Mouse (Mus musculus) G1E (cell line): ENCODE results near the gene Ptprb. TPM values are rescaled to one million over a fixed set of nuclear protein-coding genes. Genes with fewer than 3 reads are reported as not detected.

Source experiments
- ATAC-seq: 2 replicates; pipeline ENCODE4 v1.8.0; 2016; ENCODE audit warnings: mild to moderate bottlenecking; ENCODE audit not compliant: insufficient number of reproducible peaks, poor library complexity, low FRiP score, severe bottlenecking; ENCODE audit errors: extremely low read depth
- DNase-seq: peaks from one replicate; pipeline ENCODE4 v3.0.0; 2012; ENCODE audit warnings: low spot score
- H3K27me3 ChIP-seq: 2 replicates; pipeline ENCODE4 v1.6.1; 2012; ENCODE audit warnings: mild to moderate bottlenecking, low read length, inconsistent platforms; ENCODE audit not compliant: insufficient read depth
- H3K36me3 ChIP-seq: replicated peaks from 2 replicates; pipeline ENCODE3; 2012; ENCODE audit warnings: mild to moderate bottlenecking, inconsistent platforms
- H3K4me1 ChIP-seq: 2 replicates; pipeline ENCODE4 v1.6.1; 2012; ENCODE audit warnings: low read depth, low read length, inconsistent platforms, mixed read lengths; ENCODE audit not compliant: insufficient read depth
- H3K4me3 ChIP-seq: 2 replicates; pipeline ENCODE4 v1.5.1; 2012; ENCODE audit warnings: low read depth, mild to moderate bottlenecking, inconsistent platforms, low read length, moderate library complexity, mixed read lengths
- H3K9me3 ChIP-seq: replicated peaks from 2 replicates; pipeline ENCODE4 v1.6.1; 2012; ENCODE audit warnings: inconsistent platforms
- CTCF ChIP-seq: IDR thresholded peaks from 2 replicates; pipeline ENCODE4 v1.5.1; 2012; ENCODE audit warnings: low read depth, low read length, inconsistent platforms, mixed read lengths
- GATA1 ChIP-seq: IDR thresholded peaks from 2 replicates; pipeline ENCODE4 v1.6.1; 2012; ENCODE audit warnings: borderline replicate concordance, low read length, inconsistent platforms, mixed read lengths
- GATA2 ChIP-seq: IDR thresholded peaks from 2 replicates; pipeline ENCODE4 v1.6.1; 2012; ENCODE audit warnings: low read depth, low read length, inconsistent platforms, borderline replicate concordance
- POLR2AphosphoS5 ChIP-seq: IDR thresholded peaks from 2 replicates; pipeline ENCODE4 v1.6.1; 2012; ENCODE audit warnings: low read depth, low read length, inconsistent platforms; ENCODE audit not compliant: insufficient replicate concordance
- TAL1 ChIP-seq: conservative IDR thresholded peaks from 2 replicates; pipeline ENCODE4 v1.6.1; 2012; ENCODE audit warnings: low read depth, low read length, inconsistent platforms, mixed read lengths
- polyA plus RNA-seq: library from polyadenylated mRNA; stranded (reverse); fragments of >175 nt; gene quantifications from 2 replicates; pipeline ENCODE4 v1.2.3, GENCODE M21; 2012
- total RNA-seq, 2 experiments: library from RNA; stranded (forward) in 1 of 2; stranded (reverse) in 1 of 2; fragments of 200-1000 nt in 1 of 2; fragments of >200 nt in 1 of 2; fragmentation: Nextera tagmentation in 1 of 2; gene quantifications; 2 replicates each; pipeline ENCODE4 v1.2.3; 2014 to 2017

Gene Ptprb
- total and polyA plus RNA-seq, 3 experiments, result 0.44 TPM; not detected in 2

GRCm38 (mm10) chr10:116267434-116267822 lies 7.9 kb upstream of the Ptprb start:
- no peak overlapping the region for H3K4me3 ChIP-seq
- H3K27me3 ChIP-seq, result no peaks in the 10 kb centered on the region
- no peak for DNase-seq
- no peaks in the 10 kb centered on the region for H3K36me3 ChIP-seq
- H3K4me1 ChIP-seq, result no peaks in the 10 kb centered on the region
- no peak for ATAC-seq
- H3K9me3 ChIP-seq, result peaks cover 50% of the 10 kb centered on the region
- TF ChIP-seq GATA1 (no peak), TAL1 (no peak), POLR2AphosphoS5 (no peak), GATA2 (no peak), CTCF (no peak)

DNA sequence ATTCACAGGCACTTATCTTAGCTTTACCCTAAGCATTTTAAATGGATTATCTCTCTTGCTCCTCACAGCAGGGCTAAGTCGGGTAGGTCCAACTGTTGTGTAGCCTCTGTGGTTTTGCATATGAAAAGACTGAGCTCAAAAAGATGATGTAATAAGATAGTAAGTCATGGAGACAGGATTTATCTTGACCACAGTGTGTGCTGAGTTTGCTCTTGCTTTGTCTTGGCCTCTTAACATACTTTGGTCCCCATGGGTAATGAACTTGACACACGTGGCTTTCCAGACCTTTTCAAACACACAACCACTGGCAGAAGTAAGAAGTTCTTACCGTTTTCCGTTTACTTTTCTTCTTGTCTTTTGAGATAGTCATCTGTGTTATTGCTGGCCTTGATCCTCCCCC lies 7.0 kb upstream of the Ptprb start:
- ATAC-seq (no peak), DNase-seq (no peak)
- no peaks in the 10 kb centered on the region for H3K27me3 ChIP-seq
- no peaks in the 10 kb centered on the region for H3K36me3 ChIP-seq
- no peak overlapping the region for H3K4me3 ChIP-seq
- H3K4me1 ChIP-seq, result no peaks in the 10 kb centered on the region
- no peak for TF ChIP-seq TAL1
- TF ChIP-seq GATA2, result no peak
- no peak for TF ChIP-seq CTCF
- no peak for TF ChIP-seq POLR2AphosphoS5
- no peak for TF ChIP-seq GATA1
- H3K9me3 ChIP-seq, result peaks cover 51% of the 10 kb centered on the region

DNA sequence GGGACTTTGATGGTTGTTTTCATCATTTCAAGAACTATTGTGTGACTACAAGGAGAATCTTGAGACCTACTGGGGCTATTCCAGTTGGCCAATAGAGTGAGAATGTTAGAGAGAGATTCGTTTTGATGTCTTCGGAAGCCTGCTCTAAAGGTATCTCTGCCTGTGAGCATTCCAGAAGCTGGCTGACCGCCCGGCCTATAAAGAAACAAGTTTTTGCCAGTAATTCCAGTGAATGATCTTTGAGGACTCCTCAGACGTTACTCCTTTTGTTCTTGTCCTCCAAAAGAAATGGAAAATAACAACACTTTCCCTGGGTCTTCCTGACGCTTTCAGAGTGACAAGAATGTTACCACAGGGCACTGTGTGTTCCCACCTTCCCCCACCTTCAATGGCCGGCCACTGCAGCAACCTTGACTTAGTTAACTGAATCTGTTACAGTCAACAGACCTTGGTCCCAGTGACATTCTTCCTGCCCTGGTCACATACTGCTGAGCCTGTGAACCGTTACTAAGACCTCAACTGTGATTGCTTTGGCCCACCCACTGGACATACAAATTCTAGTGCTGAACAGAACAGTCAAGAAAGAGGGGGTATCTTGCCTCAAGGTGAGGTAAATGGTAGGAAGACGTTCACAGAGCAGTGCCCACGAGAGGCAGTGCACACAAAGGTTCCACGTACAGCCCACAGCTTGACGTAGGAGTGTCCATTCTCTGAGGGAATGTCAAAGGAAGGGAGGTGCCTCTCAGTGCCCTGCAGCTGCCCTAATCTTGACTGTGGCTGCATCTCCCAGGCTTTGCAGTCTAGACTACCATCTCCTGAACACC lies 4.5 kb upstream of the Ptprb start:
- Histone ChIP-seq H3K27me3 (no peaks in the 10 kb centered on the region), H3K36me3 (no peaks in the 10 kb centered on the region), H3K4me1 (no peaks in the 10 kb centered on the region), H3K4me3 (no peak overlapping the region), H3K9me3 (peaks cover 50% of the 10 kb centered on the region)
- DNase-seq (no peak), ATAC-seq (no peak)
- TF ChIP-seq TAL1, result no peak
- no peak for TF ChIP-seq GATA2
- TF ChIP-seq POLR2AphosphoS5, result no peak
- TF ChIP-seq CTCF, result no peak
- TF ChIP-seq GATA1, result no peak

- ATAC-seq (no peak), DNase-seq (no peak)
- TF ChIP-seq POLR2AphosphoS5, result no peak
- no peak for TF ChIP-seq GATA1
- H3K27me3 ChIP-seq, result no peaks in the 10 kb centered on the region
- H3K9me3 ChIP-seq, result peaks cover 46% of the 10 kb centered on the region
- no peaks in the 10 kb centered on the region for H3K4me1 ChIP-seq
- no peak overlapping the region for H3K4me3 ChIP-seq
- no peaks in the 10 kb centered on the region for H3K36me3 ChIP-seq
Measured at GRCm38 (mm10) chr10:116271470-116271915, 3.8 kb upstream of the Ptprb start.

GRCm38 (mm10) chr10:116272156-116272555 lies 3.2 kb upstream of the Ptprb start:
- no peaks in the 10 kb centered on the region for H3K36me3 ChIP-seq
- H3K27me3 ChIP-seq, result no peaks in the 10 kb centered on the region
- TF ChIP-seq GATA2 (no peak), POLR2AphosphoS5 (no peak), CTCF (no peak), TAL1 (no peak), GATA1 (no peak)
- H3K4me3 ChIP-seq, result no peak overlapping the region
- peaks cover 43% of the 10 kb centered on the region for H3K9me3 ChIP-seq
- no peaks in the 10 kb centered on the region for H3K4me1 ChIP-seq
- no peak for DNase-seq
- ATAC-seq, result no peak

DNA sequence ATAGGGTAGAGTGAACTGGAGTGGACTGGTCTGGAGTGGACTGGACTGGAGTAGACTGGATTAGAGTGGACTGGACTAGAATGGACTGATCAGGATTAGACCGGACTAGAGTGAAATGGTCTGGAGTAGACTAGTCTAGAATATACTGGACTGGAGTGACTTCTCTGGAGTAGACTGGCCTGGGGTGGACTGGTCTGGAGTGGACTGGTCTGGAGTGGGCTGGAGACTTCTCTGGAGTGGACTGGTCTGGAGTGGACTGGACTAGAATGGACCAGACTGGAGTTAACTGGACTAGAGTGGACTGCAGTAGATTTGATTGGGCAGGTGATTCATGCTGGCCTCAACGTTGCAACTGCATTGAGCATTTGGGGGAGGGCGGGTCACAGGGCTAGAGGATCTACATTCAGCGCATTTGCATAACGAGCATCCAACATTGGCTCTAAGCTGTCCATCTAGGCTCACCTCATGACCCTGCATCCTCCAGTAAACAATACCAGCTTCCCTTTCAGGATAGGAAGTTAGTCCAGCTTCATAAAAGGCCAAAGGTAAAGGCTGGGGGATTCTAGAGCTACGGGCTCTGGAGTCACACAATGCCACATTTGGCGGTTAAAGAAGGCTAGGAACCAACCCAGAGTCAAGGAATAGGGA lies 11.5 kb downstream of the Ptprb start:
- DNase-seq (no peak), ATAC-seq (no peak)
- Histone ChIP-seq H3K9me3 (peaks cover 62% of the 10 kb centered on the region), H3K4me1 (no peaks in the 10 kb centered on the region), H3K4me3 (no peak overlapping the region), H3K36me3 (no peaks in the 10 kb centered on the region), H3K27me3 (no peaks in the 10 kb centered on the region)
- TF ChIP-seq GATA2 (no peak), TAL1 (no peak), POLR2AphosphoS5 (no peak), CTCF (no peak), GATA1 (no peak)
